Mouse (Mus musculus): ENCODE results near the gene Rela. TPM values are rescaled to one million over a fixed set of nuclear protein-coding genes. Genes with fewer than 3 reads are reported as not detected.

Rela gene
- polyA plus RNA-seq, 1 experiment, result 119 TPM

DNA sequence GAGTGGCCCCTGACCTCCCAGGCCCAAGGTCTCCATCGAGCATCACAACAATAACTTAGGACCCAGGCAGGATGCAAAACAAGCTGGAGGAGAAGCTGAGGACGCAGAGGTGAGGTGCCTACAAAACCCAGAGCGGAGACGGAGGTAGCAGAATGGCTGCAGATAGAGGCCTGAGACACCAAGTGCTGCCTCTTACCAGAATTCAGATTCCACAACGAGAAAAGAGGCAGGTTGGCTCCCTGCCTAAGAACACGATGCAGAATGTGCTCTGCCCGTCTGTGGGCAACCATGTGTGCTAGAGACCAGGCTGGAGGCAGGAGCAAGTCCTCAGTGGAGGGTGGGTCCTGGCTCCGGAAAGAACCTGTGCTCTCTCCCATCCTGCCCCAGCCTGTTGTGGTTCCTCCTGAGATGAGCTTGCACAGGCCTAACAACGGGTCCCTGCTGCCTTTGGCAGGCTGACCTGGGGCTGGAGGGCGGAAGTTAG lies 55.7 kb downstream of the Rela start:
- no peaks in the 10 kb centered on the region for H3K27me3 ChIP-seq (replicated peaks)

GRCm38 (mm10) chr19:5693801-5694200 lies 56.5 kb downstream of the Rela start:
- H3K9me3 ChIP-seq, result no peaks in the 10 kb centered on the region
- peak overlapping the region; percentile 97 for H3K4me3 ChIP-seq (replicated peaks)
- TF ChIP-seq GATA1 (IDR thresholded peaks at IDR 0.05; ENCODE audit: borderline replicate concordance, low read length) (no peak), FLI1 (IDR thresholded peaks at IDR 0.05; ENCODE audit: low read length) (no peak)
- H3K27me3 ChIP-seq (replicated peaks), result no peaks in the 10 kb centered on the region
- H3K36me3 ChIP-seq (replicated peaks; ENCODE audit: low read length), result peaks cover 84% of the 10 kb centered on the region
- H3K4me1 ChIP-seq, result peaks cover 56% of the 10 kb centered on the region

More for the DNA sequence above, 55.7 kb downstream of the Rela start:
- peaks cover 75% of the 10 kb centered on the region for H3K36me3 ChIP-seq (replicated peaks; ENCODE audit: low read length)
- TF ChIP-seq FLI1 (IDR thresholded peaks at IDR 0.05; ENCODE audit: low read length) (no peak), GATA1 (IDR thresholded peaks at IDR 0.05; ENCODE audit: borderline replicate concordance, low read length) (no peak)
- H3K9me3 ChIP-seq, result no peaks in the 10 kb centered on the region
- peaks cover 58% of the 10 kb centered on the region for H3K4me1 ChIP-seq
- peak overlapping the region; percentile 97 for H3K4me3 ChIP-seq (replicated peaks)

DNA sequence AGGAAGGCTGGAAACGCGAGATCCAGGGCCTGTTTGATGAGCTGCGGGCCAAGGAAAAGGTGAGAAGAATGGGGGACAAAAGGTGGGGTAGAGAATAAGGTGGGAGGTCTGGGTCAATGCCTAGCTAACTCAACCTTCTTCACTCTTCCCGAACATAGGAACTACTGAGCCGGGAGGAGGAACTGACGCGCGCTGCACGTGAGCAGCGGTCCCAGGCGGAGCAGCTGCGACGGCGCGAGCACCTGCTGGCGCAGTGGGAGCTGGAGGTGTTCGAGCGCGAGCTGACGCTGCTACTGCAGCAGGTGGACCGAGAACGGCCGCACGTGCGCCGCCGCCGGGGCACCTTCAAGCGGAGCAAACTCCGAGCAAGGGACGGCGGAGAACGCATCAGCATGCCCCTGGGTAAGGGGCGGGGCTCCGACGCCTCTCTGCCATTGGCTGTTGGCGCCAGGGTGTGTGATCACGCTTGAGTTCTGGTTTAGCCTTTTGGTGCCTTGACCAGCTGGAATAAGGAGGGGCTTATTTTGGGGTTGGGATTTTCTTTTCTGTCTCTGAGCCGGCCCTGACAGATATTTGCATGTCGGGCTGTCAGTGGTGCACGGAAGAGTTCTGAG lies 58.7 kb downstream of the Rela start:
- no peak overlapping the region for H3K4me3 ChIP-seq (replicated peaks)
- H3K9me3 ChIP-seq, result no peaks in the 10 kb centered on the region
- peaks cover 53% of the 10 kb centered on the region for H3K4me1 ChIP-seq
- TF ChIP-seq GATA1 (IDR thresholded peaks at IDR 0.05; ENCODE audit: borderline replicate concordance, low read length) (no peak), FLI1 (IDR thresholded peaks at IDR 0.05; ENCODE audit: low read length) (no peak)
- H3K27me3 ChIP-seq (replicated peaks), result no peaks in the 10 kb centered on the region
- H3K36me3 ChIP-seq (replicated peaks; ENCODE audit: low read length), result peaks cover 99% of the 10 kb centered on the region

Other genes starting within 250 kb of the Rela start
- gene Sart1, start 248.8 kb upstream of the Rela start, polyA plus RNA-seq (2012; ENCODE audit: insufficient read depth, low replicate concordance), result 44.3 and 152 TPM in 2 replicates
- 2.6 TPM in 1 of 2 replicates, not detected in the other for gene Tsga10ip, start 235.0 kb upstream of the Rela start, polyA plus RNA-seq (2012; ENCODE audit: insufficient read depth, low replicate concordance)
- gene Drap1, start 212.5 kb upstream of the Rela start, polyA plus RNA-seq (2012; ENCODE audit: insufficient read depth, low replicate concordance), result 369 and 449 TPM in 2 replicates
- gene AI837181, start 212.3 kb upstream of the Rela start, polyA plus RNA-seq (2012; ENCODE audit: insufficient read depth, low replicate concordance), result 100 and 136 TPM in 2 replicates
- gene Fosl1, start 189.9 kb upstream of the Rela start, polyA plus RNA-seq (2012; ENCODE audit: insufficient read depth, low replicate concordance), result 4.3 TPM in 1 of 2 replicates, not detected in the other
- 4.9 and 12.3 TPM in 2 replicates for gene Ccdc85b, start 179.6 kb upstream of the Rela start, polyA plus RNA-seq (2012; ENCODE audit: insufficient read depth, low replicate concordance)
- 25.9 and 134 TPM in 2 replicates for gene Fibp, start 176.9 kb upstream of the Rela start, polyA plus RNA-seq (2012; ENCODE audit: insufficient read depth, low replicate concordance)
- gene Ctsw, start 169.0 kb upstream of the Rela start, polyA plus RNA-seq (2012; ENCODE audit: insufficient read depth, low replicate concordance), result not detected in 2 replicates
- 2.0 TPM in 1 of 2 replicates, not detected in the other for gene Efemp2, start 163.5 kb upstream of the Rela start, polyA plus RNA-seq (2012; ENCODE audit: insufficient read depth, low replicate concordance)
- 40.1 and 41.1 TPM in 2 replicates for gene Mus81, start 149.1 kb upstream of the Rela start, polyA plus RNA-seq (2012; ENCODE audit: insufficient read depth, low replicate concordance)
- 2,588 and 4,768 TPM in 2 replicates for gene Cfl1, start 147.0 kb upstream of the Rela start, polyA plus RNA-seq (2012; ENCODE audit: insufficient read depth, low replicate concordance)
- not detected in 2 replicates for gene 1700020D05Rik, start 133.7 kb upstream of the Rela start, polyA plus RNA-seq (2012; ENCODE audit: insufficient read depth, low replicate concordance)
- gene Snx32, start 126.9 kb upstream of the Rela start, polyA plus RNA-seq (2012; ENCODE audit: insufficient read depth, low replicate concordance), result 3.6 and 4.0 TPM in 2 replicates
- not detected in 2 replicates for gene Ovol1, start 76.8 kb upstream of the Rela start, polyA plus RNA-seq (2012; ENCODE audit: insufficient read depth, low replicate concordance)
- 23.7 and 35.2 TPM in 2 replicates for gene Ap5b1, start 69.5 kb upstream of the Rela start, polyA plus RNA-seq (2012; ENCODE audit: insufficient read depth, low replicate concordance)
- 356 and 520 TPM in 2 replicates for gene Rnaseh2c, start 35.6 kb upstream of the Rela start, polyA plus RNA-seq (2012; ENCODE audit: insufficient read depth, low replicate concordance)
- 26.7 and 57.5 TPM in 2 replicates for gene Kat5, start 27.2 kb upstream of the Rela start, polyA plus RNA-seq (2012; ENCODE audit: insufficient read depth, low replicate concordance)
- gene Sipa1, start 26.2 kb downstream of the Rela start, polyA plus RNA-seq (2012; ENCODE audit: insufficient read depth, low replicate concordance), result 116 and 134 TPM in 2 replicates
- 156 and 158 TPM in 2 replicates for gene Map3k11, start 51.3 kb downstream of the Rela start, polyA plus RNA-seq (2012; ENCODE audit: insufficient read depth, low replicate concordance)
- 161 and 607 TPM in 2 replicates for gene Pcnx3, start 51.4 kb downstream of the Rela start, polyA plus RNA-seq (2012; ENCODE audit: insufficient read depth, low replicate concordance)
- not detected in 2 replicates for gene Kcnk7, start 66.9 kb downstream of the Rela start, polyA plus RNA-seq (2012; ENCODE audit: insufficient read depth, low replicate concordance)
- gene Ehbp1l1, start 88.8 kb downstream of the Rela start, polyA plus RNA-seq (2012; ENCODE audit: insufficient read depth, low replicate concordance), result 203 and 207 TPM in 2 replicates
- gene Fam89b, start 92.2 kb downstream of the Rela start, polyA plus RNA-seq (2012; ENCODE audit: insufficient read depth, low replicate concordance), result 84.3 and 173 TPM in 2 replicates
- 1.3 and 7.9 TPM in 2 replicates for gene Ltbp3, start 103.4 kb downstream of the Rela start, polyA plus RNA-seq (2012; ENCODE audit: insufficient read depth, low replicate concordance)
- gene Scyl1, start 133.9 kb downstream of the Rela start, polyA plus RNA-seq (2012; ENCODE audit: insufficient read depth, low replicate concordance), result 30.0 and 71.8 TPM in 2 replicates
- 28.5 and 57.6 TPM in 2 replicates for gene Frmd8, start 237.8 kb downstream of the Rela start, polyA plus RNA-seq (2012; ENCODE audit: insufficient read depth, low replicate concordance)
- gene Slc25a45, start 240.3 kb downstream of the Rela start, polyA plus RNA-seq (2012; ENCODE audit: insufficient read depth, low replicate concordance), result 3.6 and 6.9 TPM in 2 replicates